Mouse (Mus musculus) stomach, postnatal 0 days (tissue): ENCODE data around the gene Trpm8. TPM values are rescaled to one million over a fixed set of nuclear protein-coding genes. Genes with fewer than 3 reads are reported as not detected.
A peak's percentile ranks its signal among the peaks of the same experiment; 100 is the strongest.

Experiments
- ATAC-seq: fragments of 200-750 bp; cut with Nextera tagmentation; 2 replicates; pipeline ENCODE4 v1.8.0; 2017; ENCODE audit not compliant: low FRiP score, low TSS enrichment
- DNase-seq: peaks from one replicate; pipeline ENCODE4 v3.0.0-alpha.2; 2016; ENCODE audit warnings: low spot score
- H3K27ac ChIP-seq: fragments of 300-500 bp; sonication (generic); replicated peaks from 2 replicates; pipeline ENCODE4 v1.5.1; 2014; ENCODE audit warnings: mild to moderate bottlenecking, control low read depth
- H3K27me3 ChIP-seq: fragments of 300-500 bp; sonication (generic); 2 replicates; pipeline ENCODE4 v1.6.1; 2014; ENCODE audit warnings: low read length; ENCODE audit not compliant: control insufficient read depth, insufficient read depth
- H3K36me3 ChIP-seq: fragments of 300-500 bp; sonication (generic); 2 replicates; pipeline ENCODE4 v1.6.1; 2014; ENCODE audit warnings: low read length, mixed read lengths; ENCODE audit not compliant: control insufficient read depth, insufficient read depth
- H3K4me1 ChIP-seq: fragments of 300-500 bp; sonication (generic); replicated peaks from 2 replicates; pipeline ENCODE4 v1.6.1; 2014; ENCODE audit warnings: antibody characterized with exemption; ENCODE audit not compliant: control insufficient read depth, insufficient read depth
- H3K4me2 ChIP-seq: fragments of 300-500 bp; sonication (generic); replicated peaks from 2 replicates; pipeline ENCODE4 v1.6.1; 2014; ENCODE audit warnings: low read depth, mild to moderate bottlenecking, control low read depth, moderate library complexity
- H3K4me3 ChIP-seq: fragments of 300-500 bp; sonication (generic); 2 replicates; pipeline ENCODE4 v1.5.1; 2014; ENCODE audit warnings: low read depth, low read length, control low read depth
- H3K9ac ChIP-seq: fragments of 300-500 bp; sonication (generic); 2 replicates; pipeline ENCODE4 v1.6.1; 2014; ENCODE audit warnings: mild to moderate bottlenecking, low read length, control low read depth, mixed read lengths
- H3K9me3 ChIP-seq: fragments of 300-500 bp; sonication (generic); 2 replicates; pipeline ENCODE4 v1.6.1; 2016; ENCODE audit warnings: low read length; ENCODE audit not compliant: control insufficient read depth
- CTCF ChIP-seq: IDR thresholded peaks from 2 replicates; pipeline ENCODE4 v1.5.1; 2016; ENCODE audit warnings: antibody characterized with exemption, low read depth, mild to moderate bottlenecking, moderate library complexity
- EP300 ChIP-seq: optimal IDR thresholded peaks from 2 replicates; pipeline ENCODE3; 2016; ENCODE audit warnings: antibody characterized with exemption
- WGBS: fragments of 180-500 bp; shearing (Covaris S2); extraction: QIAGEN DNeasy Blood & Tissue Kit; methylation state at CpG from one replicate; pipeline ENCODE4 v1.1.7; 2014; 5-methylcytosine and 5-hydroxymethylcytosine counted together
- polyA plus RNA-seq: library from polyadenylated mRNA; unstranded; fragments of >200 nt; fragmentation: Nextera tagmentation; extraction: Ambion mirVana; gene quantifications from 2 replicates; pipeline ENCODE4 v1.2.1, GENCODE M21; 2015

Trpm8 gene
- polyA plus RNA-seq, 1 experiment from 2014 or later = 0.06 TPM

- no peak for ATAC-seq
- H3K36me3 ChIP-seq = no peaks in the 10 kb centered on the region
- no peak overlapping the region for H3K4me2 ChIP-seq
- no peaks in the 10 kb centered on the region for H3K27me3 ChIP-seq
- 71% methylated on average over 6 of the region's 6 CpGs for WGBS
- no peak overlapping the region for H3K27ac ChIP-seq
- H3K4me3 ChIP-seq = no peak overlapping the region
- no peak for TF ChIP-seq CTCF
- no peak for TF ChIP-seq EP300
- H3K9ac ChIP-seq = no peak overlapping the region
- peaks cover 51% of the 10 kb centered on the region for H3K9me3 ChIP-seq
- no peaks in the 10 kb centered on the region for H3K4me1 ChIP-seq
- peak; percentile 20 for DNase-seq
These were observed 46.3 kb upstream of the Trpm8 start for GRCm38 (mm10) chr1:88230981-88231802.

DNA sequence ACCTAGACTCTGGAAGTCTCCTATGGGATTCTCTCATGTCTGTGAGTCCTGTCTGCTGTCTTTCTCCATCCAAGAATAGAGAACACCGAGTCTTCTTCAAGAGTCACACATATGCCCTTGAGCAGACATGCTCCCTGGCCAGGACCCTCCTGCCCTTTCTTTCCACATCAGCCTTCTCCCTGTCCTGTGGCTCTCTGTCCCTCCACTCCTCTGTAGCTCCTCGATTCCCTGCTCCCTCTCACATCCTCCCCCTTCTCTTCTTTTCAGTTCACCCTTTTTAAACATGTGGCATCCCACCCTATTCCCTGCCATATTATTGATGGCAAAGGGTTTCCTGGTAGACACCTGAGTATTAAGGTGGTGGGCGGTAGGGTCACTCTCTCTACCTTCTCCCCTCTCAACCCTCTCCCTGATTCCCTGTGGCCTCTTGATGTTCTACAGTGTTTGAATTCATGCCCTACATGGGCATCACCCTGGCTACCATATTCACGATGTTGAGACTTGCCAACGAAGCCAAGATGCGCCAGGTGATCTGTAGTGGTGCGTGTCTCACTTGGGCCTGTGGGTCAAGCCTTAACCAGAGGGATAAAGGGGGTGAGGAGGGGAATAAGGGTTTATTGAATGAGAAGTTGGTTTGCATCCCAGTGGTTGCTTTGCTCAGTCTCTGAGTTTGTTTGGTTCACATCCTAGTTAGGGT, 45.5 kb upstream of the Trpm8 start:
- DNase-seq (peak; percentile 31), ATAC-seq (no peak)
- TF ChIP-seq CTCF (no peak), EP300 (no peak)
- Histone ChIP-seq H3K4me2 (no peak overlapping the region), H3K4me3 (no peak overlapping the region), H3K4me1 (no peaks in the 10 kb centered on the region), H3K9me3 (peaks cover 51% of the 10 kb centered on the region), H3K36me3 (no peaks in the 10 kb centered on the region), H3K27ac (no peak overlapping the region), H3K27me3 (no peaks in the 10 kb centered on the region), H3K9ac (no peak overlapping the region)
- 65% methylated on average over 7 of the region's 7 CpGs for WGBS

DNA sequence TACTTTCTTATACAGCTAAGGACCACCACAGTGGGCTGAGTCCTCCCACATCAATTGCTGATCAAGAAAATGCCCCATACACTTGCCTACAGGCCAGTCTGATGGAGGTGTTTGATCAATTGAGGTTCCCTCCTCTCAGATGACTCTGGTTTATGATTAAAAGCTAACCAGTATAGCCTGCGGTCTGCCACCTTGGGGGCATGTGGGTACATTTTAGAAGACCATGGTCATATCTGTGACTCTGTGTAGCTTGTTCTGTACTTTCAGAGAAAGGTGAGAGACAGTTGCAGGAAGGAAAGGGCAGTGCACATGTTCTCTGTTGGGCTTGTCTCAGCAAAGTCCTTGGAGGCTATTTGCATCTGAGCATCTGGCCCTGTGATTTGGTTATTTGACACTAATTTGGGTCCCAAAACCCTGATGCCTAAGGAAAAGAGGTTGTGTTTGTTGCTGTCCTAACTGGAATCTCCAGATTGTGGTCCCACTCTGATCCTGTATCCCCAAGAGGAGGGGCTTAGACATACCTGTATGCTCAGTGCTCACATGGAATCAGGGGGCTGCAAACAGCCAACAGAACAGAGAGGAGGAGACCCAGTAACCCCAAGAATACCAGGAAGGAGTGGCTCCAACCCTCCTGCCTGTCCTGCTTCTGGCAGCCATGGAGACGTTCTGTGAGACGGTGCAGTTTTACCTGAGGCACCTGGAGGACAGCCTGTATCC, 44.6 kb upstream of the Trpm8 start:
- Histone ChIP-seq H3K4me3 (no peak overlapping the region), H3K36me3 (no peaks in the 10 kb centered on the region), H3K9me3 (peaks cover 51% of the 10 kb centered on the region), H3K9ac (no peak overlapping the region), H3K4me1 (no peaks in the 10 kb centered on the region), H3K27me3 (no peaks in the 10 kb centered on the region), H3K4me2 (no peak overlapping the region), H3K27ac (no peak overlapping the region)
- peak; percentile 30 for DNase-seq
- TF ChIP-seq EP300 = no peak
- no peak for TF ChIP-seq CTCF
- WGBS = 54% methylated on average over 3 of the region's 3 CpGs
- ATAC-seq = no peak

GRCm38 (mm10) chr1:88233421-88234247, 43.8 kb upstream of the Trpm8 start:
- Histone ChIP-seq H3K4me2 (no peak overlapping the region), H3K27me3 (no peaks in the 10 kb centered on the region), H3K9me3 (peaks cover 59% of the 10 kb centered on the region), H3K27ac (no peak overlapping the region), H3K9ac (no peak overlapping the region), H3K4me1 (no peaks in the 10 kb centered on the region), H3K4me3 (no peak overlapping the region), H3K36me3 (no peaks in the 10 kb centered on the region)
- 65% methylated on average over 14 of the region's 14 CpGs for WGBS
- DNase-seq = peak; percentile 28
- ATAC-seq = no peak
- TF ChIP-seq EP300 = no peak
- TF ChIP-seq CTCF = no peak

GRCm38 (mm10) chr1:88234248-88234610, 43.2 kb upstream of the Trpm8 start:
- ATAC-seq = no peak

More at GRCm38 (mm10) chr1:88234248-88234610, 43.2 kb upstream of the Trpm8 start:
- WGBS = 59% methylated on average over 4 of the region's 4 CpGs
- no peak for DNase-seq
- Histone ChIP-seq H3K4me1 (no peaks in the 10 kb centered on the region), H3K4me3 (no peak overlapping the region), H3K9ac (no peak overlapping the region), H3K27me3 (no peaks in the 10 kb centered on the region; the same call in 1 of the 2 replicates), H3K36me3 (no peaks in the 10 kb centered on the region), H3K27ac (no peak overlapping the region), H3K4me2 (no peak overlapping the region), H3K9me3 (peaks cover 64% of the 10 kb centered on the region)
- TF ChIP-seq EP300 (no peak), CTCF (no peak)
